Mouse (Mus musculus) frontal cortex, postnatal 25 days (tissue): ENCODE data around the gene Frs3.

Experiments used
- DNase-seq, 2 experiments: peaks; one replicate each; pipeline ENCODE4 v3.0.0; 2022; ENCODE audit warnings: low spot score in 2 of 2

Gene Frs3

GRCm38 (mm10) chr17:47735553-47736100 lies 46.8 kb downstream of the Frs3 start:
- DNase-seq: no peak

- peak; percentile 95 to 98 for DNase-seq
Observed at GRCm38 (mm10) chr17:47736856-47737255, 48.0 kb downstream of the Frs3 start, which contains the start of gene Tfeb. Gene Tfeb (plus strand): TSS chr17:47737030.

- peak; percentile 48 to 54 for DNase-seq
Observed at GRCm38 (mm10) chr17:47737271-47738065, 48.6 kb downstream of the Frs3 start.

- no peak for DNase-seq
Observed at GRCm38 (mm10) chr17:47738066-47738878, 49.4 kb downstream of the Frs3 start.

- DNase-seq: no peak
Observed at GRCm38 (mm10) chr17:47738879-47739798, 50.3 kb downstream of the Frs3 start.

- DNase-seq: no peak
Observed at GRCm38 (mm10) chr17:47740186-47740585, 51.4 kb downstream of the Frs3 start.

- DNase-seq: no peak
Observed at GRCm38 (mm10) chr17:47742991-47743734, 54.3 kb downstream of the Frs3 start.

- no peak for DNase-seq
Observed at GRCm38 (mm10) chr17:47744086-47744485, 55.3 kb downstream of the Frs3 start.

GRCm38 (mm10) chr17:47744746-47745368 lies 56.0 kb downstream of the Frs3 start:
- no peak for DNase-seq

GRCm38 (mm10) chr17:47748791-47749553 lies 60.1 kb downstream of the Frs3 start:
- DNase-seq: no peak

- no peak for DNase-seq
Observed at GRCm38 (mm10) chr17:47749626-47750025, 60.8 kb downstream of the Frs3 start.

- no peak for DNase-seq
Observed at GRCm38 (mm10) chr17:47750101-47750500, 61.3 kb downstream of the Frs3 start.

- no peak for DNase-seq
Observed at GRCm38 (mm10) chr17:47751811-47752210, 63.0 kb downstream of the Frs3 start.

- DNase-seq: no peak
Observed at GRCm38 (mm10) chr17:47753130-47753775, 64.4 kb downstream of the Frs3 start.
